Mouse (Mus musculus): Measurements from ENCODE around the gene Stil. TPM values are rescaled to one million over a fixed set of nuclear protein-coding genes. Genes with fewer than 3 reads are reported as not detected.
A peak's percentile ranks its signal among the peaks of the same experiment; 100 is the strongest.

Stil gene
- polyA plus RNA-seq, 1 experiment from 2014 or later, result 25.1 TPM

DNA sequence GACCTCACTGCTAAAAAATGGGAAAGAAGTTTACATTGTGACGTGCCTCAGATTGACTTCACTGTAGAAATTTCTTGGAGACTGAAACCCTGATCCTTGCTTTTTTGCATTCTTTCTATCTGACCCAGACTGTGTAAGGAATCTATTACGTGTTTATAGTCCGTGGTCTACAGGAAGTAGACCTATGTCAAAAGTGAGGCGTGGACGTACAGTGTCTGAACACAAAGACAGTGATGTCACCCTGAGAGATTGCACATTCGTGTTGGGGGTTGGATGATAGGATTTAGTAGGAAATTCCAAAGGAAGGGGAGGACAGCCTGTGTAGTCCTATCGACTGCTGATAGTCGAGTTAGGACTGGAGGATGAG lies 453 bp downstream of the Stil start:
- H3K9me3 ChIP-seq (replicated peaks; ENCODE audit: control insufficient read depth, low read length), result no peaks in the 10 kb centered on the region
- H3K4me3 ChIP-seq (ENCODE audit: low read depth, low read length), result peak overlapping the region; percentile 43
- peak overlapping the region; percentile 44 for H3K4me2 ChIP-seq (ENCODE audit: low read depth, low read length)
- H3K27ac ChIP-seq (replicated peaks; ENCODE audit: low read depth, low read length), result no peak overlapping the region
- H3K36me3 ChIP-seq (replicated peaks; ENCODE audit: control insufficient read depth, insufficient read depth, low read depth, low read length), result no peaks in the 10 kb centered on the region
- ATAC-seq (replicated peaks; ENCODE audit: insufficient number of reproducible peaks, low FRiP score, low TSS enrichment, low read depth) (peak; percentile 50), DNase-seq (ENCODE audit: low spot score) (peak; percentile 39)
- H3K27me3 ChIP-seq (ENCODE audit: control insufficient read depth, insufficient read depth, low read length), result no peaks in the 10 kb centered on the region
- H3K9ac ChIP-seq (replicated peaks; ENCODE audit: low read length), result peak overlapping the region; percentile 46
- WGBS, result 1% methylated on average over 8 of the region's 8 CpGs
- H3K4me1 ChIP-seq (ENCODE audit: control insufficient read depth, insufficient read depth, low read length), result no peaks in the 10 kb centered on the region

DNA sequence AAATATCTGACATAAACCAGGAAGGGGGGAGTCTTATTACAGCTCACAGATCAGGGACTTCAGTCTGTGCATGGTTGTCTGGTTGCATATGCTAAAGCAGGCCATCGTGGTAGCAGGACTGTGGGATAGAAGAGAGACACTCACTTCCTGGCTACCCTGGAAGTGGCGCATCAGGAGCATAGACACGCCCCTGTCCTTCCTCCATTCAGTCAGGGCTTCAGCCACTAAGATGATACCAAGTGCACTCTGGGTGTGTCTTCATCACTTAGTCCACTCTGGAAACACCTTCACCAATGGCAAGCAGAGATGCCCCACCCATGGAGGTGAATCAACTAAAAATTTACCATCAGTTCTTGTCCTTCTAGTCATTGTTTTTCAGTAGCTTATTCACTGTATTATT lies 14.3 kb downstream of the Stil start:
- no peak for ATAC-seq (replicated peaks; ENCODE audit: insufficient number of reproducible peaks, low FRiP score, low TSS enrichment, low read depth)

DNA sequence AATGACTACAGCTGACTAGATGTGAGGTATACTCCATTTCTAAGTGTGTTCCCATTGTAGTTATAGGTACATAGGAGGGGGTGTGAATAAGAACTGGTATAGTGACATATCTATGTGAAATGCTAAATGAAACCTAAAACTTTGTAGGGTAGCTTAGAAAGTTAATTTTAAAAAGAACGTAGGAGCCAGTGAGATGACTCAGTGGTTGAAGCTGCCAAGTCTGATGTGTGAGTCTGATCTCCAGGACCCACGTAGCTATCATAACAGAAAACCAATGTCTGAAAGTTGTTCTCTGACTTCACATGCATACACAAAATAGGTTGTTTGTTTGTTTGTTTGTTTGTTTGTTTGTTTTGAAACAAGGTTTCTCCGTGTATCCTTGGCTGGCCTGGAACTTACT lies 20.0 kb downstream of the Stil start:
- H3K27ac ChIP-seq (replicated peaks; ENCODE audit: low read depth, low read length), result no peak overlapping the region
- H3K27me3 ChIP-seq (ENCODE audit: control insufficient read depth, insufficient read depth, low read length), result no peaks in the 10 kb centered on the region
- no peak overlapping the region for H3K9ac ChIP-seq (replicated peaks; ENCODE audit: low read length)
- no peaks in the 10 kb centered on the region for H3K9me3 ChIP-seq (replicated peaks; ENCODE audit: control insufficient read depth, low read length)
- 96% methylated on average over 3 of the region's 3 CpGs for WGBS
- ATAC-seq (replicated peaks; ENCODE audit: insufficient number of reproducible peaks, low FRiP score, low TSS enrichment, low read depth), result no peak
- no peak for DNase-seq (ENCODE audit: low spot score)
- H3K4me1 ChIP-seq (ENCODE audit: control insufficient read depth, insufficient read depth, low read length), result no peaks in the 10 kb centered on the region
- H3K4me2 ChIP-seq (ENCODE audit: low read depth, low read length), result no peak overlapping the region
- no peak overlapping the region for H3K4me3 ChIP-seq (ENCODE audit: low read depth, low read length)
- H3K36me3 ChIP-seq (replicated peaks; ENCODE audit: control insufficient read depth, insufficient read depth, low read depth, low read length), result no peaks in the 10 kb centered on the region

More for the DNA sequence above, 14.3 kb downstream of the Stil start:
- no peak overlapping the region for H3K9ac ChIP-seq (replicated peaks; ENCODE audit: low read length)
- no peaks in the 10 kb centered on the region for H3K9me3 ChIP-seq (replicated peaks; ENCODE audit: control insufficient read depth, low read length)
- no peak overlapping the region for H3K27ac ChIP-seq (replicated peaks; ENCODE audit: low read depth, low read length)
- H3K4me2 ChIP-seq (ENCODE audit: low read depth, low read length), result no peak overlapping the region
- H3K4me1 ChIP-seq (ENCODE audit: control insufficient read depth, insufficient read depth, low read length), result no peaks in the 10 kb centered on the region
- H3K27me3 ChIP-seq (ENCODE audit: control insufficient read depth, insufficient read depth, low read length), result no peaks in the 10 kb centered on the region
- H3K4me3 ChIP-seq (ENCODE audit: low read depth, low read length), result no peak overlapping the region
- no peak for DNase-seq (ENCODE audit: low spot score)
- peaks cover 3% of the 10 kb centered on the region; the same call in 1 of the 2 replicates for H3K36me3 ChIP-seq (replicated peaks; ENCODE audit: control insufficient read depth, insufficient read depth, low read depth, low read length)
- 88% methylated on average over 3 of the region's 3 CpGs for WGBS

DNA sequence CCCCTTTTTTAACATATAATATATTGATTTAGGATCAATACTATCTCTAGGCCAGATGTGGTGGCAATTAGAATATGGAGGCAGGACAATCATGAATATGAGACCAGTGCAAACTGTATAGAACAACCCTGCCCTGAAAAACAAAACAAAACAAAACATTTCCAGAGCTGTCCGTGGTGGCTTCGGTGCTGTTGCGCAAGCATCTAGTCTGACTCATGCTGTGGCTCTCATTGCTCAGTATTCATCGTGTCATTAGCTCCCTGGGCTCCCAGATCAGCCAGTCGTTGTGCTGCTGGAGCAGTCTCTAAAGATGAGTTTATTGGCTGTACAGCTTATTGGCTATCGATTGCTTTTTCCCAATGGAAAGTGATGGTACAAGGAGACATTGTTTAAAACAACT lies 35.1 kb downstream of the Stil start:
- DNase-seq (ENCODE audit: low spot score), result no peak
- no peaks in the 10 kb centered on the region for H3K4me1 ChIP-seq (ENCODE audit: control insufficient read depth, insufficient read depth, low read length)
- H3K4me2 ChIP-seq (ENCODE audit: low read depth, low read length), result no peak overlapping the region
- no peak for ATAC-seq (replicated peaks; ENCODE audit: insufficient number of reproducible peaks, low FRiP score, low TSS enrichment, low read depth)
- H3K27ac ChIP-seq (replicated peaks; ENCODE audit: low read depth, low read length), result no peak overlapping the region
- no peaks in the 10 kb centered on the region for H3K27me3 ChIP-seq (ENCODE audit: control insufficient read depth, insufficient read depth, low read length)
- no peak overlapping the region for H3K9ac ChIP-seq (replicated peaks; ENCODE audit: low read length)
- H3K36me3 ChIP-seq (replicated peaks; ENCODE audit: control insufficient read depth, insufficient read depth, low read depth, low read length), result no peaks in the 10 kb centered on the region; the same call in none of the 2 replicates
- WGBS, result 82% methylated on average over 6 of the region's 6 CpGs
- no peaks in the 10 kb centered on the region for H3K9me3 ChIP-seq (replicated peaks; ENCODE audit: control insufficient read depth, low read length)
- no peak overlapping the region for H3K4me3 ChIP-seq (ENCODE audit: low read depth, low read length)

DNA sequence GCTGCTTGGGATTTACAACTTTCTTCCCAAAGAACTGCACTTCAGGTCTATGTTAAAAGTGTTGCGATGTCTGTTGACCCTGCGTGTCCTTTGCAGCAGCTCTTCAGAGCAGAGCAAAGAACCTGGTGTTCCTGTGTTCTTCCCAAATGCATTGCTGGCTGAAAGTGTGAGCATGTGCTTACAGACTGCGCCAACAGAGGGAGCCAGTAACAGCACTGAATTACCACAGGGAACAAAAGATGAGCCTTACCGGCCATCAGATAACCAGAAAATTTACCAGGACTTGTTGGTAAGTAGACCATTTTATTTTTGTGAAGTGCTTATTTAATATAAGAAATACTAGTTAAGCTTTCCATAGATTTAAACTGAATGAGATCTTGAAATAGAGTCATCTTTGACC lies 38.3 kb downstream of the Stil start:
- H3K36me3 ChIP-seq (replicated peaks; ENCODE audit: control insufficient read depth, insufficient read depth, low read depth, low read length), result no peaks in the 10 kb centered on the region; the same call in 1 of the 2 replicates
- DNase-seq (ENCODE audit: low spot score), result peak; percentile 67
- 37% methylated on average over 4 of the region's 4 CpGs for WGBS

DNA sequence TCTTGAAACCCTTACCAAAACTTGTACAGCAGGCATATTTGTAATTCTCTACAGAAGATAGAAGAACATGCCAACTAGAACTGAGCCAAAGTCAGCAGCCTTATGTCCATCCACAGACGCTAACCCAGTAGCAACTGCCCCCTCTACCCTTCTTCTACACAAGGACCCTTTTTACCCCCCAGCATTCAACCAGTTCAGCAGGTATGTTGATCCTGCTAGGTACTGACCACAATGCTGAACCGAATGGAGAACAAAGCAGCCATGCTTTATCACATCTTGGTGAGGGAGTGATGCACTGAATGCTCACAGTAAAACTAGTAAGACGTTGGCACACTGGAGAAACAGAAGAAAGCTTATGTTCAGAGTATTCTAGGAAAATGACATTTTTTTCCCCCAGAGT lies 45.7 kb downstream of the Stil start:
- Histone ChIP-seq H3K9ac (replicated peaks; ENCODE audit: low read length) (no peak overlapping the region), H3K9me3 (replicated peaks; ENCODE audit: control insufficient read depth, low read length) (no peaks in the 10 kb centered on the region), H3K4me1 (ENCODE audit: control insufficient read depth, insufficient read depth, low read length) (no peaks in the 10 kb centered on the region), H3K27me3 (ENCODE audit: control insufficient read depth, insufficient read depth, low read length) (0 out of 2 replicates have a peak, but pooled peaks cover 3% of the 10 kb centered on the region), H3K4me2 (ENCODE audit: low read depth, low read length) (no peak overlapping the region), H3K4me3 (ENCODE audit: low read depth, low read length) (no peak overlapping the region), H3K36me3 (replicated peaks; ENCODE audit: control insufficient read depth, insufficient read depth, low read depth, low read length) (no peaks in the 10 kb centered on the region), H3K27ac (replicated peaks; ENCODE audit: low read depth, low read length) (no peak overlapping the region)
- no peak for DNase-seq (ENCODE audit: low spot score)
- 86% methylated on average over 3 of the region's 3 CpGs for whole genome bisulfite sequencing
- no peak for ATAC-seq (replicated peaks; ENCODE audit: insufficient number of reproducible peaks, low FRiP score, low TSS enrichment, low read depth)

More for the DNA sequence above, 38.3 kb downstream of the Stil start:
- no peak overlapping the region for H3K4me2 ChIP-seq (ENCODE audit: low read depth, low read length)
- no peaks in the 10 kb centered on the region for H3K27me3 ChIP-seq (ENCODE audit: control insufficient read depth, insufficient read depth, low read length)
- H3K9me3 ChIP-seq (replicated peaks; ENCODE audit: control insufficient read depth, low read length), result no peaks in the 10 kb centered on the region
- no peak for ATAC-seq (replicated peaks; ENCODE audit: insufficient number of reproducible peaks, low FRiP score, low TSS enrichment, low read depth)
- no peak overlapping the region for H3K4me3 ChIP-seq (ENCODE audit: low read depth, low read length)
- no peak overlapping the region for H3K27ac ChIP-seq (replicated peaks; ENCODE audit: low read depth, low read length)
- no peak overlapping the region for H3K9ac ChIP-seq (replicated peaks; ENCODE audit: low read length)
- H3K4me1 ChIP-seq (ENCODE audit: control insufficient read depth, insufficient read depth, low read length), result no peaks in the 10 kb centered on the region

DNA sequence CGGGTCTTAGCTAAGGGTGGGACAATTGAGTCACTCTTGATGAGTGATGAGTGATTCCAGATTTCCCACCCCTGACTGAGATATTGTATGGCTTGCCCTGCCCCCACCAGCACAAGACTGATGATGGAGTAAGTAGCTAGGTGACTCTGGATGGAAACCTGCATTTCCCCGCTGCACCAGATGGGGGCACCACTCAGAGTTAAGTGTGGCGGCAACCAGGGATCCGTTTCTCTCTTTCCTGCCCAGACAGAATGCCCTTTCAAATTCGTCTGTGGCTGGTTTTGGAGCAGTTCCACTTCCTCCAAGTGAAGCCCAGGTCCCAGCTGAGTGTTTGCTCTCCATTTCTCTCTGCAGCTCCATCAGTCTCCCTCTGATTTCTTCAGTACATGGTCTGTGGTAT lies 47.8 kb downstream of the Stil start:
- no peak for ATAC-seq (replicated peaks; ENCODE audit: insufficient number of reproducible peaks, low FRiP score, low TSS enrichment, low read depth)
- Histone ChIP-seq H3K27me3 (ENCODE audit: control insufficient read depth, insufficient read depth, low read length) (peaks cover 14% of the 10 kb centered on the region), H3K36me3 (replicated peaks; ENCODE audit: control insufficient read depth, insufficient read depth, low read depth, low read length) (no peaks in the 10 kb centered on the region)

DNA sequence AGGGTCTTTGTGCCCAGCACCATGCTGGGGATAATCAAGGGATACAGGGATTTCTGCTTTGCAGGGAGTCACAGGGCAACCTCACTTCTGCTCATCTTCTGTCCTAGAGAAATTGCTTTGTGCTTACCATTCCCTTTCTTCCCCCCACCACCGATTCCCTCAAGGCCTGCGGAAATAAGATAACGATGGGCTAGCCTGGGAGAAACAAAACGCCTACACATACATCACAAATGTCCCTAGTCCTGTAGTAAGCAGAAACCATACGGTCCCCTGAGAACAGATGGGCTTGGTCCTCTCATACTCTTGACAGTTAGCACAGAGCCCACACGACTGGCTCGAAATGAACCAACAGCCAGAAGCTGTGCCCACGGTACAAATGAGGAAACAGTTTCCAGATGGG lies 48.2 kb downstream of the Stil start:
- 56% methylated on average over 8 of the region's 8 CpGs for WGBS
- H3K4me1 ChIP-seq (ENCODE audit: control insufficient read depth, insufficient read depth, low read length), result no peaks in the 10 kb centered on the region; the same call in 1 of the 2 replicates
- no peak overlapping the region for H3K4me2 ChIP-seq (ENCODE audit: low read depth, low read length)
- no peak overlapping the region for H3K27ac ChIP-seq (replicated peaks; ENCODE audit: low read depth, low read length)
- no peak overlapping the region for H3K9ac ChIP-seq (replicated peaks; ENCODE audit: low read length)
- no peak overlapping the region for H3K4me3 ChIP-seq (ENCODE audit: low read depth, low read length)
- no peaks in the 10 kb centered on the region for H3K9me3 ChIP-seq (replicated peaks; ENCODE audit: control insufficient read depth, low read length)
- H3K27me3 ChIP-seq (ENCODE audit: control insufficient read depth, insufficient read depth, low read length), result peaks cover 16% of the 10 kb centered on the region
- DNase-seq (ENCODE audit: low spot score), result no peak
- H3K36me3 ChIP-seq (replicated peaks; ENCODE audit: control insufficient read depth, insufficient read depth, low read depth, low read length), result no peaks in the 10 kb centered on the region
- no peak for ATAC-seq (replicated peaks; ENCODE audit: insufficient number of reproducible peaks, low FRiP score, low TSS enrichment, low read depth)

More for the DNA sequence above, 47.8 kb downstream of the Stil start:
- peak; percentile 63 for DNase-seq (ENCODE audit: low spot score)
- Histone ChIP-seq H3K4me3 (ENCODE audit: low read depth, low read length) (no peak overlapping the region), H3K27ac (replicated peaks; ENCODE audit: low read depth, low read length) (no peak overlapping the region), H3K4me2 (ENCODE audit: low read depth, low read length) (no peak overlapping the region), H3K9me3 (replicated peaks; ENCODE audit: control insufficient read depth, low read length) (no peaks in the 10 kb centered on the region), H3K9ac (replicated peaks; ENCODE audit: low read length) (no peak overlapping the region), H3K4me1 (ENCODE audit: control insufficient read depth, insufficient read depth, low read length) (no peaks in the 10 kb centered on the region; the same call in 1 of the 2 replicates)
- 4% methylated on average over 5 of the region's 5 CpGs for WGBS

Data from embryonic facial prominence, embryonic 11.5 days (tissue).